Mouse (Mus musculus) fat pad, adult 2 months (tissue): ENCODE measurements around the gene Trip6.
"Not testable (repeated sequence)": the region's sequence is repeated elsewhere in the genome, so short reads cannot be mapped to it uniquely, and the experiment has no call there.

Experiments
- DNase-seq: peaks from one replicate; pipeline ENCODE4 v3.0.0-alpha.2; 2011; ENCODE audit warnings: low read depth, low spot score; ENCODE audit errors: extremely low read depth

Trip6 gene

GRCm38 (mm10) chr5:137301253-137301652 is 13.0 kb downstream of the Trip6 start:
- no peak for DNase-seq

GRCm38 (mm10) chr5:137299240-137299639 is 15.0 kb downstream of the Trip6 start:
- no peak for DNase-seq

- no peak for DNase-seq
Measured at GRCm38 (mm10) chr5:137297126-137297525, 17.1 kb downstream of the Trip6 start.

GRCm38 (mm10) chr5:137295712-137296111 is 18.5 kb downstream of the Trip6 start:
- no peak for DNase-seq

- no peak for DNase-seq
Measured at GRCm38 (mm10) chr5:137295296-137295695, 18.9 kb downstream of the Trip6 start.

- DNase-seq, result no peak
Measured at GRCm38 (mm10) chr5:137294744-137295093, 19.5 kb downstream of the Trip6 start.

- peak; percentile 47 for DNase-seq
Measured at GRCm38 (mm10) chr5:137293839-137294743, 20.1 kb downstream of the Trip6 start, which contains the start of gene Ufsp1. Ufsp1 (plus strand) TSS chr5:137294629.

GRCm38 (mm10) chr5:137293282-137293681 is 20.9 kb downstream of the Trip6 start:
- DNase-seq, result no peak

GRCm38 (mm10) chr5:137291381-137291926 is 22.8 kb downstream of the Trip6 start:
- DNase-seq, result no peak

- DNase-seq, result no peak
Measured at GRCm38 (mm10) chr5:137290677-137291076, 23.5 kb downstream of the Trip6 start.

GRCm38 (mm10) chr5:137289591-137290365 is 24.4 kb downstream of the Trip6 start:
- no peak for DNase-seq

GRCm38 (mm10) chr5:137288999-137289470 is 25.2 kb downstream of the Trip6 start:
- no peak for DNase-seq

- no peak for DNase-seq
Measured at GRCm38 (mm10) chr5:137287953-137288743, 26.1 kb downstream of the Trip6 start.

- no peak for DNase-seq
Measured at GRCm38 (mm10) chr5:137287032-137287952, 26.9 kb downstream of the Trip6 start, which contains the start of gene Ache. Ache (plus strand) TSS chr5:137287519.

- DNase-seq, result no peak
Measured at GRCm38 (mm10) chr5:137286655-137287031, 27.6 kb downstream of the Trip6 start.

GRCm38 (mm10) chr5:137285986-137286385 is 28.2 kb downstream of the Trip6 start:
- no peak for DNase-seq

- no peak for DNase-seq
Measured at GRCm38 (mm10) chr5:137285045-137285444, 29.2 kb downstream of the Trip6 start.

- not testable (repeated sequence) for DNase-seq
Measured at GRCm38 (mm10) chr5:137284411-137284810, 29.8 kb downstream of the Trip6 start.
